Mouse (Mus musculus): Measurements from ENCODE around the gene Ablim1. TPM values are rescaled to one million over a fixed set of nuclear protein-coding genes. Genes with fewer than 3 reads are reported as not detected.

Ablim1 gene
- total RNA-seq, 2 experiments from 2014 or later: 36.0 to 65.7 TPM

DNA sequence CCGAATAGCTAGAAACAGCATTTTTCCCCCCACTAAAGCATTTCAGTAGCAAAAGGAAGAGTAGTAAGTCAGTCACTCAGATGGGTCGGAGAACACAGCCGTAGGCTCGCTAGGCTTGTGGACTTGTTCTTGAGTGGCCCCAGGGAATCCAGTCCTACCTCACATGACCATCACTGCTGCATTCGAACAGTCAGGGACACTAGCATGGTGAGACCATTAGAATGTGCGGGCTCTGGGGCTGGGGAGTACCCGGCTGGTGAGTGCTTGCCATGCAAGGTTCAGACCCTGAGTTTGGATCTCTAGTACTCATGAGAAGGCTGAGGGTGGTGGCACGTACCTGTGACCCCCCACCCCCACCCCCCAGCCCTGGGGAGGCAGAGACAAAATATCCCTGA lies 296.9 kb downstream of the Ablim1 start:
- no peak for DNase-seq (ENCODE audit: low spot score)

DNA sequence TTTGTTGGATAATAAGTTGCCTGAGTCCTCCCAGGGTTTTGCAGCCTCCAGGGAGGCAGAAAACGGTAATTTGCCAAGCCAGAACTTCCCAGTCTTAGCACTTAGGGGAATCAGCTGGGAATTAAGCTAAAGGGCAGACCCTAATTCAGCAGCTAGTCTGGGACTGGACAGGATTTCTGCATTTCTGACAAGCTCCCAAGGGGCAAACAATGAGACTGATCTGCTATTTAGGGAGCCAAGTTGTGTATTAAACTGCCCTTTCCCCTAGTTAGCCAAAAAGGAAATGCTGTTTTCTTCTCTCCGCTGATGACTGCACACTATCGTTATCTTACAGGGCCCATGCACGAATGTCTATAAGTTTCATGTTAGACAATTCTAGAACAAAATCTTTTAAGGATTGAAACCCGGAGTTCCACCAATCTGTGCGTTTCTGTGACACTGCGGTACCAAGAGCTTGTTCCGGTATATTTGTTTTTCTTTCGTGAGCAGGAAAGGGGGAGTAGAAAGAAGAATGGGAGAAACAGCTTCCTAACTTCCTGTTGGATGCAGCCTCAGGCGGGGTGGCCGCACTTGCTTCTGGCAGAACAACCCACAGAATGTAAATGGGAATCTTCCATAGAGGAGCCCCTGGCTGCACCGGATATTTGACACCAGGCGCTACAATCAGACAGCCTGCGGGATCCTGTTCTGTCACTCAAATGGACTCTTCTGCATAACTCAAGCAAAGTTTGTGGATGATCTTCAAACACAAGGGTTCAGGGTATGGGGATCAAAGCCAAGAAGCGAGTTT lies 297.5 kb downstream of the Ablim1 start:
- DNase-seq (ENCODE audit: low spot score): no peak

DNA sequence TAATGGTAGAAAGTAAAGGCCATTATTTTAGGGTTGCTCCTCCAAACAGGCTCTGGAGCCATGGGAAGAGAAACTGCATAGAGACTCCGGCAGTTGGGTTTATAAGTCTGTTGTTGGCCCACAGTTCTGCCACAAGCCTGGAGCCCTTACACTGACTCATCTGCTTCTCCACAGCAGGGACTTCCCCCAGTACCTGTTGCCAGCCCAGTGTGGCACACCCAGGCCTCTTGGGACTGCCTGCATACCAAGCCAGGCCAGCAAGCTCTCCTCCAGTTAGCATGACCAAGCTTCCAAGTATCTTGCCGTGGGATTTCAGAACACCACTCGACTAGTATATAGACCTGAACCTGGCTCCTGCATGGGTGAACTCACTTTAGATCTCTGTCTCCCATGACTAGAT lies 299.9 kb downstream of the Ablim1 start:
- DNase-seq (ENCODE audit: low spot score): peak; percentile 59

DNA sequence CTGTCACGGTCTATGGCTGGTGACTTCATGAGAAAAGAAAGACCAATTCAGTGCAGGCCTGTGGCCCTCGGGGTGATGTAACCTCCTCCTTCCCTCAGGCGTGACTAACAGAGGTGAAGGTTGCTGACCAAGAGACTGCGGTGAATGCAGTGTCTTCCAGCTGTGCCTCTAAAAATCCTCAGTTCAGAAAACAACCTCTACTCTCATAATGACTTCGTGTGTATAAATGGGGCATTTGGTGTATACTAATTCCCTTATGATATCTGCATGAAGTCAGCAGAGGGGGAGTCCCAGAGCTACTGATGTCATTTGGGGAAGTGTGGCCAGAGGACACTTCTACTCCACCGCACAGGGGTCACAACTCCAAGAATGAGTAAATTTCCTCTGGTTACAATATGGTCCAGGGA lies 301.4 kb downstream of the Ablim1 start:
- no peak for DNase-seq (ENCODE audit: low spot score)

DNA sequence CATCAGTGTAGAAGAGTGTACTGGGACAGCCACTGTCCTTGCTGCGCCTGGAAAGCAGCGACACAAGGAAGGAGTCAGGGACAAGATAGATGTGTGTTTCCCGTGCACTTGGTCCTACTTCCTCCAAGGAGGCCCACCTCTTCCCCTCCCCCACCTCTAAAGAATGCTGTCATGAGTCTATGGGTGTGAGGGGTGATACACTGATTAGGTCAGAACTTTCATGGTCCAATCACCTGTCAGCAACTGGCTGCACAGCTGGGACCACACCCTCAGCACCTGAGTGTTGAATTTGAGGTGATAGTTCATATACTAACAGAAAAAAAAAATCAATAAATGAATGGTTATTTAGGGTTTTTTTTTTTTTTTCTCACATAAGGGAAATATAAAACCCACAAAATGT lies 302.7 kb downstream of the Ablim1 start:
- no peak for DNase-seq (ENCODE audit: low spot score)

DNA sequence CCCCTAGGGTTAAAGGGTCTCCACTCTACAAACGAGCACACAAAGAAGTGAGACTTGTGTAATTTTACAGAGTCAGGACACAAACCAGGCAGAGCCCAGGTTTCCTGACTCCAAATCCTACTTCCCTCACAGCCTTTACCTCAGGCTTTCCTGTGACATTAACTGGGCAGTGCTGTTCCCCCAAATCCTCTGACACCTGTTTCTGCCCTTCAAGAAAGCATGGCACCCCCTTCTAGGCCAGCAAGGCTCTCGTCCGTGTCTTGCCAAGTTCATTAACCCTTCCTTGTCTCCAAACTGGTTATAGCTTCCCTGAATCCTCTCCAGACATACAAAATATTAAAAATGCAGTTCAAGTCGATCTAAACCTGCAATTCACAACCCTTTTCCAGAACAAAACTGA lies 304.7 kb downstream of the Ablim1 start:
- no peak for DNase-seq (ENCODE audit: low spot score)

DNA sequence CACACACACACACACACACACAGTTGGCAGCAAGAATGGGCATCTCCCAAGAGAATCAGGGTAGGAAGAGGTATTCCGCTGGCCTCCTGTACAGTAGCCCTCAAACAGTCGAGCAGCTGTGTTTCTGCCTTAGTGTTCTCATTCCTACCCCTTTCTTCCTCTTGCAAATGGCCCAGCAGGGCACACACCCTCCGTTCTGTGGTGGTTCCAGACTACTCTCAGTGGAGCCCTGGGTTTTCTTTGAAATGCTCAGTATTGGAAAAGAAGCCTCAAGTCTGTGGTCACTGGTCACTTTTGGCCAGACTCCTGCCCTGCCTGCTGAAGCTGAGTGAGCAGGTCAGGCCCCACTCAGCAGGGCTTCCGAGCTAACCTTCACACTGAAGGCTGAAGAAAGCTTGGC lies 305.1 kb downstream of the Ablim1 start:
- DNase-seq (ENCODE audit: low spot score): no peak

DNA sequence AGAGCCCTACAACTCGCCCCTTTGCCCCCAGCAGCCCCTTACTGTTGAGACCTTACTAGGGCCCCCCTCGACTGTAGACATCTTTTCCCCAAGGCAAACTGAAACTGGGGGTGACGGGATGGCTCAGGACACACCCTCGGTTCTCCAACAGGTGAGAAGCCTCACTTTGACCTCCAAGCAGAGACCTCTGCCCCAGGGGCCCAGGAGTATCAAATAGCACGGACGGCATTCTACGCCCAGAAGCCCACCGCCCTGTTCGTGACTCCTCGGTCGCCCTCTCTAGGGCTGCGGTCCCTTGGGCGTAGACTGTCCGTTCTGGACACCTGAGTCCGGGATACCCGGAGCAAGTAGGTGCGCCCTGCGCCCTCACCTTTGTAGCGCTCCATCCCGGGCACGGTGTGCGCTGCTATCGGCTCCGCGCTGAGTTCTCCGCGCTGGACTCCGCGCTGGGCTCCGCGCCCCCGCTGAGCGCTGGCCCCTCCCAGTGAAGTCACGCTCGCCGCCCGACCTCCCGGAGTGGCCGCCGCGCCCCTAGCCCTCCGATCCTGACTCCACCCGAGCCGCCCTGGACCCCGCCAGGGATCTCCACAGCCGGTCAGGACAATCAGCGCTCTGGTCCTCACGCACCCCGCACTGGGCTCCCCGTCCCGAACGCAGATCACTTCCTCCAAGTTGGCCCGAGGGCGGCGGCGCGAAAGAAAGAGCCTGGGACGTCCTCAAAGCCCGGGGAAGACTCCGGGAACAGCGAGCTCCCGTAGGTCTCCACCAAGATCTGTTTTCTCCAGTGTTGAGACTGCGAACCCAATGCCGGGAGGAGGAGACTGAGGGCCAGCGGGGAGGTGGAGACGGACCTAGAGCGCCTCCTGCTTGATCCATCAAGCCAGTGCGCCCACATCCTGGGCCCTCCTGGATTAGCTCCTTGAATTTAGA lies 306.7 kb downstream of the Ablim1 start, which contains the start of gene Afap1l2:
Gene Afap1l2 (minus strand): TSS at position 448 of the 930 bp plus-strand sequence.
- peak; percentile 57 for DNase-seq (ENCODE audit: low spot score)

DNA sequence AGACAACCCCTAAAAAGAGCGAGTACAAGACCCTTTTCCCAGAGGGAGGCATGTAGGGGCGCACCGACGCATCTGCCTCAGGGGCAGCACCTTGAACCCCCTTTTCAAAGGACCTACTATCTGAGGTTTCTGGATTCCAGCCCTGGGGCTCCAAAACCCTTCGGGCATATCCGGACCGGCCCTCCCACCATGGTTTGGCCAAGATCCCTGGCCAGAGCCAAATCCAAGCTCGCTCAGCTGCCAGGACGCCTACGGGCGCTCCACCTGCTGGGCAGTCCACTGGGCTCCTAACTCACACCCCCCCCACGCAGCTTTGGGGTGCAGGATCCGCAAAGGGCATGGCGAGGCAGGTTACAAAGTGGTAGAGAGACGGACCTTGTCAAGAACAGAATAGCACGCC lies 307.4 kb downstream of the Ablim1 start:
- peak; percentile 37 for DNase-seq (ENCODE audit: low spot score)

DNA sequence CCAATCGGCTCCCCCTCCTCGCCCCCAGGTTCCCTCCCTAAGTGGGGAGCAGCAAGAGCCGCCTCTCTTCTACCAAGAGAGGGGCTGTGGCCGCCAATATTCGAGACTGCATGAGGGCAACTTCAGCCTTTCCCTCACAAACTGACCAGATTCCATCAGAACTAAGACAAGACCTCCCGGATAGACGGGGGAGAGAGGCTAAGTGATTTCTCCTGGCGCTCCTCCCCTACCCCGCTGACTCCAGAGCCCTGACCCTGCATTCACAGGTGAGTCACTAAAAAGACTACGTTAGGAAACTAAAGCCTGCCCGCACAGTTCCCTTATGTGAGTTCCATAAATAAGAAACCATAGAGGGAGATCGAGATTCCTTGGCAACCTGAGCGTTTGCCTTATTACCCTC lies 307.9 kb downstream of the Ablim1 start:
- DNase-seq (ENCODE audit: low spot score): no peak

DNA sequence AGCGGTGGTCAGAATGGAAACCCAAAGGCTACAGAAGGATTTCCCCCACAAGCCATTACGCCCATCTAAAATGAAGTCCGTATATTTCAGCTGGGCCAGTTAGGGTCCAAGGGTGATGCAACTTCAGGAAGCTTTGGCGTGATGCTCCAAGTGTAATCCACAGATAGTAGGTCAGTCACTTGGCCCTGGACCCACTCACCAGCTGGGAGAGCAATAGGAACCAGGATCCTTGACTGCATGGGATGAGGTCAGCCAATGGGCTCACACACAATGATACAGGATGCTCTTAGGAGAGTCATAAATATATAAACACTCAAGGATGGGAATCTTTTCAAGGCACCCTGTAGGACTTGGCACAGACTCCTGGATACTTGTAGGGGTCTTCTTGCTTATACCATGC lies 309.7 kb downstream of the Ablim1 start:
- DNase-seq (ENCODE audit: low spot score): peak; percentile 74

DNA sequence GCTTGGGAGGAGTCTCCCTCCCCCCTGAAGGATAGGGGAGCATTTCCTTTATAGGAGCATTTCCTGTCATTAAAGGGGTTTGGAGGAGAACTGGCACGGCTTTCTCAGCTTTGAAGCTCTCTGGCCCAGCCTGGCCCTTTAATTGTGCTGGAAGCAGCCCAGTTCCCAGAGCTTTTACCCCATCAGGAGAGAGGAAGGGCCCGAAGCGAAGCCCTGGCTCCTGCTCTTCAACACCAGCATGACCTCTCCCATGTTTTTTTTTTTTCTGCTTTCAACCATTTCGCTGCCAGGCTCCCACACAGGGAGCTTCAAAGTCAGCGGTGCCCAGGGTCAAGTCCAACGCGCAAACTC lies 311.3 kb downstream of the Ablim1 start:
- no peak for DNase-seq (ENCODE audit: low spot score)

DNA sequence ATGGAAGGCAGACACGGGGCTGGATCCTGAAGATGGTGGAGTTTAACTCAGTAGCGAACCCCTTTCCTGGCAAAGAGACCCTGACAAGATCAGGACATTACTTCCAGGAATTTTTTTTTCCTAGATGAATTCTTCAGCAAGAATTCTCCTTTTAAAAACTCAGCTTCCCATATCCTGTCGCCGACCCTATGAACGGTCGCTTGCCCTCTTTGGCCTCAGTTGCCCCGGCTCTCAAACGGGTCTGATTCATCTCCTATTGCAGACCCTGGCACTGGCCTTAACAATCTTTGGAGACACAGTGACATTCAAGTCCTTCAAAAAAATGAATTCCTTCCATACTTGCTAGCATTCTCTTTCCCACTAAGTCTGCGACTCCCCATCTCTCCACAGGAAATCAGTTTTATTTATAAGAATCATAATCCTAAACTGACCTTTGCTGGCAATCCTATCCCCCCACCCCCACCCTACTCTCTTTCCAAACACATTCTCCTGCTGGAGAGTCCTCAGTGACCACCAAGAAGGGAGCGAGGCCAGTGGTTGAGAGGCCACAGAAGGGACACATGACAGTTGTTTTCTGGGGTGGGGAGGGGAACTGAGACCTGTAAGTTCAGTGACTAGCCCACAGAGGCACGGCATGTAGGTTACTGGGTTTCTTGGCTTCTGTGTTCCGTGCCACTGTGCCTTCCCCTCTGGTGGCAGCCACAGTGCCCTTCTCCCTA lies 311.8 kb downstream of the Ablim1 start:
- DNase-seq (ENCODE audit: low spot score): no peak

DNA sequence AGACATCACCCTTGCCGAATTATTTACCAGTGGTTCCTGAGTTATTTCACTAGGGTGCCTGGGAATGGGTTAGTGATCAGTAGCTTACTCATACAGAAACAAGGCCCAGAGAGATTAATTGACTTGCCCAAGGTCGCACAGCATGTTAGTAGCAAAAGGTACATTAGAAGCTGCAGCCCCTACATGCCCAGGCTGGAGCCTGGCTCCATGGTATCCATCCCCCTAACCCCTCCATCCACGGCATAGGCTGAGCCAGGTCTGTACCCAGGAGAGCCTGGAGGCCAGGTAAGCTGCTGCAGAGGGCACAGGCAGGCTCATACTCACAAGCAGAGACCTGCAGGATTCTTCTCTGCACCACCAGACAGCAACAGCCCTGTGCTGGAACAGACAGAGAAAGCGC lies 312.8 kb downstream of the Ablim1 start:
- no peak for DNase-seq (ENCODE audit: low spot score)

DNA sequence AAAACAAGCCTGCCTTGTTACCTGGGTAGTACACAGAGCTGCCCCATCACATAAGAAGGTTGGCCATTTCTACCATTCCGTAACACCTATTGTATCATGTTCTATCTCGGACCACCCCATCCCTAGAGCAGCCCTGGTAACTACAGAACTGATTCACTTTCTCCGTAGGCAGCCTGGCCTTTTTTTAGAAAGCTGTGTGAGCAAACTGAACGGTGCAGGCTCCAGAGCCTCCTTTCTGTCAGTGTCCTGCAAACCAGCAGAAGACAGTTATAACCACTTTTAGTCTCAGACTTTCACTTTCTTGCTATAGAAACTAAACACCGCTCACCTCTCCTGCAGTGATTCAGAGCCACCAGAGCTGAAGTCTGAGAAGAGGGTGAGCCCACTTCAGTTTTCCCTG lies 314.1 kb downstream of the Ablim1 start:
- DNase-seq (ENCODE audit: low spot score): no peak

DNA sequence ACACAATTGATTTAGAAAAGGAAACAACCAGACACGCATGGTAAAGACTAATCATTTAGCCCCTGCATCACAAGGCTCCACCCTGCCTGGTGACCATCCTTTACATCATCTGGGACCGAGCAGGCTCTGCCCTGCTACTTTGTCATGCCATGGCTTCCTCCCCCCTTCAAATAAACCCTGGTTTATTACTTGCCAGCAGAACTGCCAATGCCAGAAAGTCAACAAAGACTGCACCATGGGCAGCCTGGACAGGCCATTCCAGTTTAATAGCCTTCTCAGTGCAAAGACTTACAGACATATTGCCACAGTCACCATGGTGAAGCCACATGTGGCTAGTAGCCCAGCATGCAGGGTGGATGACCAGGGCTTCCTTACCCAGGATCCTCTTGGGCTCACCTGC lies 314.9 kb downstream of the Ablim1 start:
- no peak for DNase-seq (ENCODE audit: low spot score)

DNA sequence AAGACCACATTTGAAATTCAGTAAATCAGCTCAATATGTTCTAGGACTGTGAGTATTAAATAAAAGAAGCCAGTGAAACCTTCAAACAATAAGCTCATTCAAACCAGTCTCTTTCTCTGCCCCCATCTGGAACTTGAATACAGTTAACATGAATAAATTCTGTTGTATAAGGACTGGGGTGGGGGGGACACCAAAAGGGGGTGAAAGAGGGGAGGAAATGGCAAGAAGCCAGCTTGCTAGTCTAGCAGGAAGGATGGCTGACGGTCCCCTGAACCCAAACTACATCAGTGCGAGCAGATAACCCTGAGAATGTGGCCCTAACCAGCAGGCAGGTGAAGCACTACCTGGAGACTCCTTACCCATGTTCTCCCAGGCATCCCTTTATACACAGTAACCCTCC lies 315.8 kb downstream of the Ablim1 start:
- no peak for DNase-seq (ENCODE audit: low spot score)

DNA sequence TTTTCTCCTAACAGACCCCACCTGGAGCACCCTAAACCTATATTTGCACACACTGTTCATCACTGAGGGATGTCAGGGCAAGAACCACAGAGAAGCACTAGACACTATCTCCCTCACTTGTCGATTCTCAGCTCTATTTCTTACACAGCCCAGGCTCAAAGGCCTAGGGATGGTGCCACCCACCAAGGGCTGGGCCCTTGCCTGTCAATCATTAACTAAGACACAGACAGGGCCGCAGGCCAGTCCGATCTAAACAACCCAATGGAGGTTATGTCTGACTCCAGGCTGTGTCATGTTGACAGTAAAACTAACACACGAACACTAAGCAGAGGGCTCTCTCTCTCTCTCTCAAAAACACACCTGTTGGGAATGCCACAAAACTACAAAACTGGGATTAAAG lies 316.4 kb downstream of the Ablim1 start:
- DNase-seq (ENCODE audit: low spot score): no peak

DNA sequence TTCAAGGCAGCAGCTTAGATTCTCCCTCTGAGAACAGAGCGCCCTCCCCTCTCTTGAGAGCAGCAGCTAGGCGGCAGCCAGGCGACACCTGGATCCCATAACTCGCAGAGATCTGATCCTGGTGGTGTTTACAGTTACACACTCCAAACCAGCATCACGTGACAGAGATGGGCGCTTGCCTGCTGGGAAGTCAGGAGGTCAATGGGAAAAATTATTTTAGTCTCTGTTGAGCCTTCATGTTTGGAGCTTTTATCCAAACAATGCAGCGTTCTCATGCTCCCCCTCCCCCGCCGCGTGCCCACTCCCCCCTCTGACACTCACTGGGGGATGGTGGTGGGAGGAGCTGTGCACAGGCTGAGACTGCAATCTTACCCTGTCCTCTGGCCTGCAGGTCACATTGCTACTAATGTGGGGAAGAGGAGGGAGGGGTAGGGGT lies 317.5 kb downstream of the Ablim1 start:
- peak; percentile 59 for DNase-seq (ENCODE audit: low spot score)

DNA sequence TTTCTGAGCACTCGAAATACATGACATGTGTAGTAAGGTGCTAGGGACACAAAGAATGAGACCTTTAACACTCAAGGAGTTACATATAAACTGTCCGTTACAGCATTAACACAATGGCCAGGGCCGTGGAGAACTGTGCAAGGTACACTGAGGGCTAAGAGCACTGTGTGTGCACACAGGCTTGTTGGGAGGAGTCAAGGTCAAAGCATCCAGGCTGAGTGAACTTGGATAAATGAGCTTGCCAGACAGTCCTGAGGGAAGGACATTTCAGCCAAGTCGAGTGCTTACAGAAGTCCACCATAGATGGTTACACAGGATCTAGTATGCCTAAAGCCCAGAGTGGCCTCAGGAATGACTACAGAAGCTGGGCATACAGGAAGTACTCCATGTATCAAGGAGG lies 319.3 kb downstream of the Ablim1 start:
- no peak for DNase-seq (ENCODE audit: low spot score)

DNA sequence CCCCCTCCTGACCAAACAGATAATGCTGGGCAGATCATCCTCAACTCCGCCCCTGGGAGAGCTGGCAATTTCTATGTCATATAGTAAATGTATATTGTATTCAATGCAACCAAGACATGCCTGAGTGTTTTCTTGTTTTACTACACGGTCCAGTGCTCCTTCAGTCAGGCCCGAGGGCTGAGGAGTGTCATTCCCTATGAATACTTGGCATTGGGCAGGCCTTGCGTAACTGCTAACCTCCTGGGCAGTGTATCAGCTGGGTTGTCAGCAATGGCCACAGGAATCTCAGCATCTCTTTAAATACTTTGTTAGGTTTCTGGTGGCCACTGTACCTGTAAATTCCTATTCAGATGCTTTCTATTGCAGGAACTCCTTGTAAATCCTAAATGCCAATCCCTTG lies 320.1 kb downstream of the Ablim1 start:
- no peak for DNase-seq (ENCODE audit: low spot score)

DNA sequence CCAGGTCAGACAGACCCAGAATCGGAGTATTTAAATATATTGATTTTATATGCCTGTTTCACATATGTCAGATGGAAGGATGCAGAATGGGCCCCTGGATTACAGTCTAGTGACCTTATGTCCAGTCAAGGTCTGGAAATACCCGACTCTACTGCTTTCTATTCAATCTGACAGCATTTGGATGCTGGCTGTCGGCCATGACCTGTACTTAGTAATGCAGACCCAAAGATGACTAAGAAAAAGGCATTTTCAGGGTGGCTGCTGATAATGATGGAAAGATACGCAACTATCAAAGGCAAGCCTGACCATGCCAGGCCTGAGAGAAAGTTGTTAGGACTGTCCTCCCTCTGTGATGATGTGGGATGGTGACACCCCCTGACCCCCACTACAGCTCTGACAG lies 321.0 kb downstream of the Ablim1 start:
- DNase-seq (ENCODE audit: low spot score): no peak
